Mouse (Mus musculus): ENCODE measurements at regions not wholly inside any gene's neighbourhood (a gene's known extent, or its start where the extent isn't known, plus 50 kb on each side); places are given as distances from the start of the nearest gene placed in this dataset.

DNA sequence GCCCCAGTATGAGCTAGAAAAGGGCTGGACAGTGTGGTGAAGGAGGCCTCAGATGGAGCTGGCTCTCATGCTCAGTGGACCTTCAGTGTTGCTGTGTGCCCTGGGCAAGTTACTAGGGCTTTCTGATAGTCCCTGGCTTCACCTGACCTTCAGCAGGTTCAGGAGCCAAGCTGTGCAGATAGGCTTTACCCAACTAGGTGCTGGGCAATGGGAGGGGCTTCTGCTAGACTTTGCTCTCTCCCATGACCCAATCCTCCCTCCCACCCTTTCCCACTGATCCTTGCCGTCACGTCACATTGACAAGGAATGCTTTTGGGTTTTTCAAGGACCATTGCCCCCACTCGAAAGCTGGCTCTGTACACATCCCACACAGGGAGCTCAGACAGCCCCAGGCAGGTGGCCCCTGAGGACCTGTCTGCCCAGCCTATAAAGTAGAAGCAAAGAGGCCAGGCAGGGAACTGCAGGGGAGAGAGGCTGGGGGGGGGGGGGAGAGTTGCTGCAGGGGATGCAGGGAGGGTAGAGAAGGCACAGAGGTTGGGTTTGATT, 57.5 kb upstream of the Wnt11 start:
- no peak for TF ChIP-seq CTCF (IDR thresholded peaks at IDR 0.05; ENCODE audit: low read depth)
- 45% methylated on average over 3 of the region's 3 CpGs for WGBS

DNA sequence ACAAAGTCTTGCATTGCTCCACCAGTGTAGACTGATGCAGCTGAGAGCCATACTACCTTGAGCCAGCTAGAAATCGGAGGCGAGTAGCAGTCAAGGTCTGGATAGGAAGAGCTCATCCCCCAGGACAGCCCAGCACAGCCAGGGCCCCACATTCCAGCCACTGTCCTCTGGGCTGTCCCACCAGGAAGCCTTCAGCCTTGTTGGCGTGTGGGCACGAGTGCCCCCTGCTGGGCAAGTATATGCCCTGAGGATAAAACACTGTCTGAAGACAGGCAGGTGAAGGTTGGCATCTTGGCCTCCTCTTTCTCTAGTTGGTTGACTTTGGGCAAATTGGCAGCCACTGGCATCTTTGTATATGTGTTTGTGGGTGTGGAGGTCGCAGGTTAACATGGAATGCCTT, 56.0 kb upstream of the Wnt11 start:
- no peak overlapping the region for H3K4me2 ChIP-seq (ENCODE audit: low read depth, low read length)
- no peaks in the 10 kb centered on the region for H3K36me3 ChIP-seq (ENCODE audit: insufficient read depth, low read length)
- 27% methylated on average over 5 of the region's 5 CpGs for WGBS
- peak; percentile 61 for DNase-seq (ENCODE audit: low spot score)
- no peak overlapping the region for H3K27ac ChIP-seq
- H3K9me3 ChIP-seq (ENCODE audit: low read length): no peaks in the 10 kb centered on the region
- no peak for ATAC-seq
- no peak overlapping the region for H3K4me3 ChIP-seq (ENCODE audit: low read length)
- no peaks in the 10 kb centered on the region; the same call in 1 of the 2 replicates for H3K4me1 ChIP-seq (ENCODE audit: insufficient read depth, low read length)
- no peaks in the 10 kb centered on the region for H3K27me3 ChIP-seq (ENCODE audit: insufficient read depth, low read length)
- H3K9ac ChIP-seq (replicated peaks; ENCODE audit: low read length): no peak overlapping the region
- peak; percentile 80 for TF ChIP-seq CTCF (IDR thresholded peaks at IDR 0.05; ENCODE audit: low read depth)

More for the DNA sequence above, 57.5 kb upstream of the Wnt11 start:
- Histone ChIP-seq H3K36me3 (ENCODE audit: insufficient read depth, low read length) (no peaks in the 10 kb centered on the region), H3K4me2 (ENCODE audit: low read depth, low read length) (no peak overlapping the region), H3K4me3 (ENCODE audit: low read length) (no peak overlapping the region), H3K4me1 (ENCODE audit: insufficient read depth, low read length) (no peaks in the 10 kb centered on the region), H3K9me3 (ENCODE audit: low read length) (no peaks in the 10 kb centered on the region), H3K27me3 (ENCODE audit: insufficient read depth, low read length) (no peaks in the 10 kb centered on the region), H3K9ac (replicated peaks; ENCODE audit: low read length) (no peak overlapping the region), H3K27ac (no peak overlapping the region)
- DNase-seq (ENCODE audit: low spot score) (no peak), ATAC-seq (peak; percentile 25; the same call in 1 of the 2 replicates)

DNA sequence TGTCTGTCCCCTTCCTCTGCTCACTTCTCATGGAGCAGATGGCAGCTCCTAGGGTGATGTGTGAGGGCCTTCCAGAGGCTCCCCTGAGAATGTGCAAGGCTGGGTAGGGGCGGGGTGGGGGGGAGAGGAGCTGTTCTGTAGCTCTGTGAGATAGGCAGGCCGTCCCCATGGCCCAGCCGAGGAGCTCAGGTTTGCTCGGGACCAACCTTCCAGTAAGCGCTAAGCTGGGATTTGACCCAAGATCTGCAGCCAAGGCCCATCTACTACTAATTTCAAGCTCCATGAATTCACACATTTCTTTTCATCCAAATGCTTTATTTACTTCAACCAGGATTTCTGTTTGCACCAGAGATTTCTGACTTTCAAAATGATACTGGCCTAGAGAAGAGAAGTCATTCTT, 51.4 kb upstream of the Wnt11 start:
- Histone ChIP-seq H3K4me3 (ENCODE audit: low read length) (no peak overlapping the region), H3K27ac (peak overlapping the region; percentile 28; the same call in 1 of the 2 replicates), H3K36me3 (ENCODE audit: insufficient read depth, low read length) (no peaks in the 10 kb centered on the region), H3K9ac (replicated peaks; ENCODE audit: low read length) (no peak overlapping the region), H3K4me2 (ENCODE audit: low read depth, low read length) (no peak overlapping the region), H3K4me1 (ENCODE audit: insufficient read depth, low read length) (peaks cover 13% of the 10 kb centered on the region), H3K27me3 (ENCODE audit: insufficient read depth, low read length) (no peaks in the 10 kb centered on the region), H3K9me3 (ENCODE audit: low read length) (no peaks in the 10 kb centered on the region)
- ATAC-seq: 0 out of 2 replicates have a peak, but pooled peaks have one; percentile 19
- no peak for TF ChIP-seq CTCF (IDR thresholded peaks at IDR 0.05; ENCODE audit: low read depth)
- DNase-seq (ENCODE audit: low spot score): peak; percentile 43
- 36% methylated on average over 5 of the region's 5 CpGs for WGBS

DNA sequence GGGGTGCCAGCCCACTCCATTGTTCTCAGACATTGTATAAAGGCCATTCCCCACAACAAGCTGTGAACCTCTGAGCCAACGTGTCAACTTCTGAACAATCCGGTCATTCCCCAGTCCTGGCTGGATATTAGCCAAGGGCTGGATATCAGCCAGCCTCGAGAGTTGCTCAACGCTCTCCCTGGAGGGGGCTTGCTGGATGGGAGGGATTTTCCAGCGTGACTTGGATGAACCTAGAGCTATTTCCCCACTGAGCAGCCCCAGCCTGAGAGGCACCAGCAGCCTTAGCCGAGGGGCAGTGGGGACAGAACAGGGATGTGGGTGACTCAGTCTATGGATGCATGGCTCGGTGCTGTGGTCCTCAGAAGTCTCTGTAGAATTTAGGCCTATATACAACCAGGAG, 51.0 kb upstream of the Wnt11 start:
- H3K4me3 ChIP-seq (ENCODE audit: low read length): no peak overlapping the region
- 10% methylated on average over 7 of the region's 7 CpGs for WGBS
- no peaks in the 10 kb centered on the region for H3K27me3 ChIP-seq (ENCODE audit: insufficient read depth, low read length)
- no peak for TF ChIP-seq CTCF (IDR thresholded peaks at IDR 0.05; ENCODE audit: low read depth)
- no peak overlapping the region for H3K4me2 ChIP-seq (ENCODE audit: low read depth, low read length)
- peaks cover 13% of the 10 kb centered on the region for H3K4me1 ChIP-seq (ENCODE audit: insufficient read depth, low read length)
- no peak overlapping the region for H3K9ac ChIP-seq (replicated peaks; ENCODE audit: low read length)
- no peaks in the 10 kb centered on the region for H3K36me3 ChIP-seq (ENCODE audit: insufficient read depth, low read length)
- ATAC-seq (peak; percentile 80), DNase-seq (ENCODE audit: low spot score) (peak; percentile 84)
- H3K27ac ChIP-seq: peak overlapping the region; percentile 59; the same call in 1 of the 2 replicates
- no peaks in the 10 kb centered on the region for H3K9me3 ChIP-seq (ENCODE audit: low read length)

GRCm38 (mm10) chr7:98784369-98784931, 50.5 kb upstream of the Wnt11 start:
- Histone ChIP-seq H3K9ac (replicated peaks; ENCODE audit: low read length) (no peak overlapping the region), H3K27ac (peak overlapping the region; percentile 59)
- ATAC-seq: peak; percentile 56

More at GRCm38 (mm10) chr7:98784369-98784931, 50.5 kb upstream of the Wnt11 start:
- Histone ChIP-seq H3K27me3 (ENCODE audit: insufficient read depth, low read length) (no peaks in the 10 kb centered on the region), H3K4me2 (ENCODE audit: low read depth, low read length) (peak overlapping the region; percentile 10; the same call in 1 of the 2 replicates), H3K4me1 (ENCODE audit: insufficient read depth, low read length) (peaks cover 13% of the 10 kb centered on the region), H3K4me3 (ENCODE audit: low read length) (no peak overlapping the region), H3K9me3 (ENCODE audit: low read length) (no peaks in the 10 kb centered on the region), H3K36me3 (ENCODE audit: insufficient read depth, low read length) (no peaks in the 10 kb centered on the region)
- DNase-seq (ENCODE audit: low spot score): peak; percentile 28
- TF ChIP-seq CTCF (IDR thresholded peaks at IDR 0.05; ENCODE audit: low read depth): peak; percentile 11; the same call in 1 of the 2 replicates
- 25% methylated on average over 15 of the region's 15 CpGs for WGBS
